Mouse (Mus musculus): ENCODE measurements around the gene Golga1. TPM values are rescaled to one million over a fixed set of nuclear protein-coding genes. Genes with fewer than 3 reads are reported as not detected.
A peak's percentile ranks its signal among the peaks of the same experiment; 100 is the strongest.

Golga1 gene
- polyA plus RNA-seq, 1 experiment = 21.3 TPM

DNA sequence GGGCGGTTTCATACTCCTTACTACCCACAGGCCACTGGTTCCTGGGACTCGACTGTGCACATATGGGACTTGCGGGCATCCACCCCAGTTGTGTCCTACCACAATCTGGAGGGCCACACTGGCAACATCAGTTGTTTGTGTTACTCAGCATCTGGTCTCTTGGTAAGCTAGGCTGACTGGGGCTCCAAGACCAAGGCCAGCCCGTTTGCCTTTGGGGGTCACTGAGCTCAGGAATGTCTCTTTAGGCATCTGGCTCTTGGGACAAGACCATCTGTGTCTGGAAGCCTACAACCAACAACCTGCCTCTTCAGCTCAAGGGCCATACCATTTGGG is 64.8 kb downstream of the Golga1 start:
- H3K9me3 ChIP-seq (replicated peaks; ENCODE audit: control insufficient read depth, insufficient read depth, low read length, poor library complexity, severe bottlenecking) = no peaks in the 10 kb centered on the region
- no peaks in the 10 kb centered on the region for H3K27me3 ChIP-seq (ENCODE audit: control insufficient read depth, insufficient read depth, low read length, poor library complexity, severe bottlenecking)
- peaks cover 42% of the 10 kb centered on the region for H3K36me3 ChIP-seq (ENCODE audit: control insufficient read depth, insufficient read depth, low read length, poor library complexity, severe bottlenecking)
- H3K9ac ChIP-seq (ENCODE audit: low read depth, poor library complexity, severe bottlenecking) = no peak overlapping the region
- H3K4me1 ChIP-seq (ENCODE audit: control insufficient read depth, insufficient read depth, low read length) = no peaks in the 10 kb centered on the region
- no peak overlapping the region for H3K27ac ChIP-seq (ENCODE audit: insufficient read depth, low read length)
- TF ChIP-seq POLR2A (IDR thresholded peaks at IDR 0.05; ENCODE audit: insufficient read depth, low read length) (no peak), CTCF (IDR thresholded peaks at IDR 0.05; ENCODE audit: low read depth, low read length) (no peak), EP300 (IDR thresholded peaks at IDR 0.05; ENCODE audit: insufficient read depth, low read depth, low read length) (no peak)
- no peak overlapping the region for H3K4me3 ChIP-seq (ENCODE audit: low read depth, low read length)

DNA sequence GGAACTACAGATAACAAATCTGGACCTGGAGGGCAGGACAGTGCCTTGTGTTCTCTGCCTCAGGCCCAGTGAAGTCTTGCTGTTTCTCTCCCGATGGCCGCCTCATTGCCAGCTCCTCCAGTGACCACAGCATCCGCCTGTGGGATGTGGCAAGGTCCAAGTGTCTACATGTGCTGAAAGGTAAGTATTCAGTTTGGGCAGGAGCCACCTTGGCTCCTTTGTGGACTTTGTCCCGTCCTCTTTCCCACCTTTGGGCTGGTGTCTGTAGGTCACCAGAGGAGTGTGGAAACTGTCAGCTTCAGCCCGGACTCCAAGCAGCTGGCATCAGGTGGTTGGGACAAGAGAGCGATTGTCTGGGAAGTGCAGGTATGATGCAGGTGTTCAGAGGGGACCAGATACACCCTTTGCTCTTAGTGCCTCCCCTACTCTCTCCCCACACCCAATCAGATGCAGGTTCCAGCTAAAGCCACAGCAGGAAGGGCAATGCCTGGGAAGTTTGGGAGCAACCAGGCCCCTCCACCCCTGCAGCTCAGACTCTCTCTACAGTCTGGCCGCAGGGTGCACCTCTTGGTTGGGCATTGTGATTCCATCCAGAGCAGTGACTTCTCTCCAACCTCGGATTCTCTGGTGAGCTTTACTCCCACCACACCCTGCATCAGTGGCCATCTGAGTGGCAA is 65.3 kb downstream of the Golga1 start:
- Histone ChIP-seq H3K4me1 (ENCODE audit: control insufficient read depth, insufficient read depth, low read length) (no peaks in the 10 kb centered on the region), H3K9ac (ENCODE audit: low read depth, poor library complexity, severe bottlenecking) (no peak overlapping the region), H3K4me3 (ENCODE audit: low read depth, low read length) (no peak overlapping the region), H3K9me3 (replicated peaks; ENCODE audit: control insufficient read depth, insufficient read depth, low read length, poor library complexity, severe bottlenecking) (no peaks in the 10 kb centered on the region), H3K27ac (ENCODE audit: insufficient read depth, low read length) (no peak overlapping the region), H3K27me3 (ENCODE audit: control insufficient read depth, insufficient read depth, low read length, poor library complexity, severe bottlenecking) (no peaks in the 10 kb centered on the region), H3K36me3 (ENCODE audit: control insufficient read depth, insufficient read depth, low read length, poor library complexity, severe bottlenecking) (peaks cover 42% of the 10 kb centered on the region)
- TF ChIP-seq POLR2A (IDR thresholded peaks at IDR 0.05; ENCODE audit: insufficient read depth, low read length) (no peak), EP300 (IDR thresholded peaks at IDR 0.05; ENCODE audit: insufficient read depth, low read depth, low read length) (no peak), CTCF (IDR thresholded peaks at IDR 0.05; ENCODE audit: low read depth, low read length) (no peak)

DNA sequence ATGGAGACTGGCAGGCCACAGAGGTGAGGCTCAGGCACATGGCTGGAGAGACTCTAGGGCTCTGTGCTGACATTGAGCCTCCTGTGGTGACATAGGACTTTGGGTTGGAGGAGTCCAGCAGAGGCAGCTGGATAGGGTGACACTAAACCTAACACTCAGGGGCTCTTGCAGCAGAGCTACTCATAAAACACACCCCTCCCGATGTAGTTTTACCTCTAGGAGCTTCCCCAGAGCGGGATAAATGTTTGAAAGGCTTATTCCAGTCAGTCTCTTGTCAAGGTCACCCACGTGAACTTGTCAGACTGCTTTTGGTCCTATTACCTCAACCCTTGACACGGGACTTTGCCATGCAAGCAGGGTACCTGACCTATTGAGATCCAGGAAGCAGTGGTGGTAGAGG is 66.0 kb downstream of the Golga1 start:
- TF ChIP-seq POLR2A (IDR thresholded peaks at IDR 0.05; ENCODE audit: insufficient read depth, low read length) (no peak), EP300 (IDR thresholded peaks at IDR 0.05; ENCODE audit: insufficient read depth, low read depth, low read length) (no peak), CTCF (IDR thresholded peaks at IDR 0.05; ENCODE audit: low read depth, low read length) (no peak)

DNA sequence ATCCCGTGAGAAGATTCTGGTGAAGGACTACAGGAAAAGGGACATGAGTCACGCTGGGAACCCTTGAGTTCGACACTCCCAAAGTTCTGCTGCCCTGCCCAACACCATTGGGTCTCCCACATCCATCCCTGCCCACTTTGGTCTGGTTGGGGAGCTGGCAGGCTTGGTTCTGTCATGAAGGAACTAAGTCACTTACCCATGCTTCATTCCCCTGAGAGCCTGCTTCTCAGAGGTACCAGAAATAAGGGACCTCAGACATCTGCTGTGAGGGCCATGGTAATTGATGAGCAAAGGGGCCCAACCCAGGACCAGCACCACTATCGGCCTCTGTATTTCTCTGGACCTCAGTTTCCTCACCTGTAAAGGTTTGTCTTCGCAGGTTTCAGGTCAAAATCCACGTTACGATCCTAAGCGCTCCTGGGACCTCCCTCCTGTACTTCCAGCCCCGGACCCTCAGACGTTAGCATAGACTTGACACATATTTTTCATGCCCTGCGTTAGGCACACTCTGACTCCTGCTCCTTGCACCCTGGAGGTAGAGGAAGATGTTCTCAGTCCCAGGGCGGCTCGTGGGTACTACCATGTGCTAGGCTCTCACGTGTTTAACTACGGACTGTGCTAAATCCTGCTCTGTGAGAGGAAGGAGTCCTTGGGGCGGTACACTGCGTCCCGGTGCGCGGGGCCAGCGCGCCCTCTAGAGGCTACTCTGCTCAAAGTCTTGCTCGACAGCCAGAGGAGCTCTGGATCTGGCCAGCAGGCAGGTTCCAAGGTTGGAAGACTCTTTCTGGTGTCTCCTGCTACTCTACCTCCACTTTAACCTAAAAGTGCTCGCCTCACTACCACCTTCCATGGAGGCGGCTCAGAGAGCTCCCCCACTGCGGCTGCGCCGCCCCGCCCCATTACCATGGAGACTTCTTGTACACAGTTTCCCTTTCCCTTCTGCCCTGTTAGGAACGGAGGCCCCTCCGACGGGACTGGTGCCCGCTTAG is 67.7 kb downstream of the Golga1 start, which contains the start of gene Wdr38:
Gene Wdr38, plus strand, starts transcription at position 91 of the 989 bp plus-strand sequence.
- TF ChIP-seq EP300 (IDR thresholded peaks at IDR 0.05; ENCODE audit: insufficient read depth, low read depth, low read length) (no peak), POLR2A (IDR thresholded peaks at IDR 0.05; ENCODE audit: insufficient read depth, low read length) (no peak), CTCF (IDR thresholded peaks at IDR 0.05; ENCODE audit: low read depth, low read length) (peak; percentile 89)
- peak within 1 kb of the TSS; percentile 2 for H3K9ac ChIP-seq (ENCODE audit: low read depth, poor library complexity, severe bottlenecking)
- no peak within 1 kb of the TSS; the same call in 1 of the 2 replicates for H3K27ac ChIP-seq (ENCODE audit: insufficient read depth, low read length)

More for the DNA sequence above, 66.0 kb downstream of the Golga1 start:
- Histone ChIP-seq H3K27ac (ENCODE audit: insufficient read depth, low read length) (no peak overlapping the region), H3K9me3 (replicated peaks; ENCODE audit: control insufficient read depth, insufficient read depth, low read length, poor library complexity, severe bottlenecking) (no peaks in the 10 kb centered on the region), H3K9ac (ENCODE audit: low read depth, poor library complexity, severe bottlenecking) (no peak overlapping the region), H3K36me3 (ENCODE audit: control insufficient read depth, insufficient read depth, low read length, poor library complexity, severe bottlenecking) (peaks cover 42% of the 10 kb centered on the region), H3K4me1 (ENCODE audit: control insufficient read depth, insufficient read depth, low read length) (no peaks in the 10 kb centered on the region), H3K27me3 (ENCODE audit: control insufficient read depth, insufficient read depth, low read length, poor library complexity, severe bottlenecking) (no peaks in the 10 kb centered on the region), H3K4me3 (ENCODE audit: low read depth, low read length) (no peak overlapping the region)

DNA sequence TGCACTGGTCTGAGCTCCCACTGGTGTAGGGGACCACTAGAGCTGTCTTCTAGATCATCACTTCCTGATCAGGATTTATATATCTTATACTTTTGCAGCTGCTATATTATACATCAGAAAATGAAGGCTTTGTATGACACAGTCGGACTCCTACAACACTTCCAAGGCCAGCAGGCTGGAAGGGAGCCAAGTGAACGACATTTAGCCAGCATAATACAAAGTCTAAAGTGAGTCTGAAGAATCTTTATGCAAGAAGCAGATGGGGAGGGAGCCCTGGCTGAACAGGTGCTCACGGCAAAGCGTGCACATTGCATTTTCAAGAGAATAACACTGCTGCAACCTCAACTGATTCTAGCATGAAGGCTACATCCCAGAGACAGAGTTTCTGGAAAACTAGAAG is 72.9 kb downstream of the Golga1 start:
- Histone ChIP-seq H3K36me3 (ENCODE audit: control insufficient read depth, insufficient read depth, low read length, poor library complexity, severe bottlenecking) (no peaks in the 10 kb centered on the region), H3K4me1 (ENCODE audit: control insufficient read depth, insufficient read depth, low read length) (peaks cover 6% of the 10 kb centered on the region), H3K27ac (ENCODE audit: insufficient read depth, low read length) (no peak overlapping the region), H3K9me3 (replicated peaks; ENCODE audit: control insufficient read depth, insufficient read depth, low read length, poor library complexity, severe bottlenecking) (no peaks in the 10 kb centered on the region), H3K9ac (ENCODE audit: low read depth, poor library complexity, severe bottlenecking) (no peak overlapping the region), H3K27me3 (ENCODE audit: control insufficient read depth, insufficient read depth, low read length, poor library complexity, severe bottlenecking) (no peaks in the 10 kb centered on the region), H3K4me3 (ENCODE audit: low read depth, low read length) (no peak overlapping the region)
- no peak for TF ChIP-seq POLR2A (IDR thresholded peaks at IDR 0.05; ENCODE audit: insufficient read depth, low read length)

More for the DNA sequence above, 67.7 kb downstream of the Golga1 start, which contains the start of gene Wdr38:
- Histone ChIP-seq H3K36me3 (ENCODE audit: control insufficient read depth, insufficient read depth, low read length, poor library complexity, severe bottlenecking) (peaks cover 25% of the 10 kb centered on the region), H3K4me3 (ENCODE audit: low read depth, low read length) (peak within 1 kb of the TSS; percentile 33), H3K27me3 (ENCODE audit: control insufficient read depth, insufficient read depth, low read length, poor library complexity, severe bottlenecking) (no peaks in the 10 kb centered on the region), H3K9me3 (replicated peaks; ENCODE audit: control insufficient read depth, insufficient read depth, low read length, poor library complexity, severe bottlenecking) (no peaks in the 10 kb centered on the region), H3K4me1 (ENCODE audit: control insufficient read depth, insufficient read depth, low read length) (no peaks in the 10 kb centered on the region)

DNA sequence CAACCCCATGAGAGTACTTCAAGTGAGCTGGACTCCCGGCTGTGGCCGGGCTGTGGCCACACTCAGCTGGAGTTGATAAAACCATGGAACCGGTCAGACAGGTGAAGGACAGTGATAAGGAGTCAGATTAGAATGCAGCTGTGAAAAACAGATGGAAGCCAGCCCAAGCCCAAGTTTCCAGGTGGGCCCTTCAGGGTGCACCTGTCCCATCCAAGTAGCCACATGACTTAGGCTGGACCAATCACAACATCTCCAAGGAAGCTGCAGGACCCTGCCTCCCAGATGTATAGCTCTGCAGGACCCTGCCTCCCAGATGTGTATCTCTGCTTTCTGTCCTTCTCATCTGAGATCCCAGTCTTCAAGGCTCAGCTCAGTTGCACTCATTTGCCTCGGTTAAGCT is 73.3 kb downstream of the Golga1 start:
- Histone ChIP-seq H3K27me3 (ENCODE audit: control insufficient read depth, insufficient read depth, low read length, poor library complexity, severe bottlenecking) (no peaks in the 10 kb centered on the region), H3K4me1 (ENCODE audit: control insufficient read depth, insufficient read depth, low read length) (peaks cover 6% of the 10 kb centered on the region), H3K27ac (ENCODE audit: insufficient read depth, low read length) (no peak overlapping the region), H3K9ac (ENCODE audit: low read depth, poor library complexity, severe bottlenecking) (no peak overlapping the region), H3K4me3 (ENCODE audit: low read depth, low read length) (no peak overlapping the region), H3K9me3 (replicated peaks; ENCODE audit: control insufficient read depth, insufficient read depth, low read length, poor library complexity, severe bottlenecking) (no peaks in the 10 kb centered on the region), H3K36me3 (ENCODE audit: control insufficient read depth, insufficient read depth, low read length, poor library complexity, severe bottlenecking) (no peaks in the 10 kb centered on the region)
- TF ChIP-seq POLR2A (IDR thresholded peaks at IDR 0.05; ENCODE audit: insufficient read depth, low read length) (no peak), EP300 (IDR thresholded peaks at IDR 0.05; ENCODE audit: insufficient read depth, low read depth, low read length) (no peak), CTCF (IDR thresholded peaks at IDR 0.05; ENCODE audit: low read depth, low read length) (no peak)

Measured in ES-Bruce4 (cell line).